Mouse (Mus musculus) heart, adult 11 months (tissue): ENCODE data around the gene Rora.

Source experiments
- DNase-seq: peaks from one replicate; pipeline ENCODE4 v3.0.0; 2022

The Rora gene

DNA sequence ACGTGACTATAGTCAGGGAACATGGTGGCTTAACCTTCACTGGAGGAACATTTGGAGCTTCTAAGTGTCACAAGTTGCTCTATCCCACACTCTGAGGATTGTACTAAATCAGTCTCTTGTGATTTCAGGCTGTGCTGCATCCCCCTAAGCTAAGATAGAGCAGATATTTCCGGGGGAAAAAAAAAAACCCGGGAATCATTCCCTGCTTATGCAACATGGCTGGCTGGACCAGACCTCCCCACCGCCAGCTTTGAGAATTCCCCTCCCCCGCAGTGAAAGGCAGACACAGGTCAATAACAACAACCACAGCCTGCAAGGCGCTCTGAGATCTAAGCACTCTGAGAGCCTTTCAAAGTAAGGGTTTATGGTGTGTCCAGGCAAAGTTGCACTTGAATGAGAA is 244.7 kb downstream of the Rora start:
- peak; percentile 97 for DNase-seq

GRCm38 (mm10) chr9:68899525-68900222 is 246.1 kb downstream of the Rora start:
- peak; percentile 69 for DNase-seq

DNA sequence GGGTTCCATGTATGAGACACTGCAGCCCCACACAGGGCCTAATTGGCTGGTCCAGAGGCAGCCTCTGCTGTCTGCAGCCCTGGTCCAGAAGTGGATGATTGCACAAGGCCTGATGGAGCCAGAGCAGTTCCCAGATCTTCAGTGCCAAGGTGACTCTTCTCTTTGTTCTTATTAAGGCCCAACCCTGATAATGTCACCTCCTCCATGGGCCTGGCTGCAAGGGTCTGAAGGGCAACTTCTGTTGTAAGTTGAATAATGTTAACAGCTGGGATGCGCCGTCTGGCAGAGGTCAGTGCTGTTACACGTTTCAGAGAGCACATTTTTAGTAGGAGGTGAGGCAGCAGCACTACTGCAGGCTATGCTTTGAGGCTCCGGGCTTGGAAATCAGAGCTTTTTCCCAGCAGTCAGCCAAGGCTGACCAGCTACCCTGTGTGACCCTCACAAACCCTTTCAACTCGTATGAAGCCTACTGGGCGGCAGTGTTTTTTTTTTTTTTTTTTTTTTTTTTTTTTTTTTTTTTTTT is 252.8 kb downstream of the Rora start:
- DNase-seq, result no peak

GRCm38 (mm10) chr9:68912483-68913151 is 259.0 kb downstream of the Rora start:
- DNase-seq, result peak; percentile 95

GRCm38 (mm10) chr9:68913191-68913697 is 259.7 kb downstream of the Rora start:
- DNase-seq, result peak; percentile 91

- DNase-seq, result no peak
Measured at GRCm38 (mm10) chr9:68914541-68915275, 261.1 kb downstream of the Rora start.

GRCm38 (mm10) chr9:68916741-68917140 is 263.2 kb downstream of the Rora start:
- no peak for DNase-seq

- DNase-seq, result no peak
Measured at GRCm38 (mm10) chr9:68923128-68923601, 269.6 kb downstream of the Rora start.

DNA sequence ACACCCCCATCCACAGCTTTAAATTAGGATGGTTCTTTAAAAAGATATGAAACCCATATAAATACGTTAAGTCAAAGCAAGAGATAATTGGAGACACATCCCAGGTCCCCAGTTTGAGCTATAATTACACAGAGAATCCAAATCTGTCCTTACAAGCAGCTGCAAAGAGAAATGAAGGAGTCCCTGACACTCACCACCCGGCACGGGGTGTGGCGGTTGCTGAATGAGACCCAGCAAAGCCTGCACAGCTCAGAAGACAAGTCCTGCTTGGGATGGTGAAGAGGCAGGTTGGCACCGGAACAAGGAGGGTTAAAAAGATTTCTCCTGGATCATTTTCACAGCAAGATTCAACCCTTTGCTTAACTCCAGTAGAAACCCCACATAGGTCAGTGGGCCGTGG is 272.8 kb downstream of the Rora start:
- DNase-seq, result no peak

DNA sequence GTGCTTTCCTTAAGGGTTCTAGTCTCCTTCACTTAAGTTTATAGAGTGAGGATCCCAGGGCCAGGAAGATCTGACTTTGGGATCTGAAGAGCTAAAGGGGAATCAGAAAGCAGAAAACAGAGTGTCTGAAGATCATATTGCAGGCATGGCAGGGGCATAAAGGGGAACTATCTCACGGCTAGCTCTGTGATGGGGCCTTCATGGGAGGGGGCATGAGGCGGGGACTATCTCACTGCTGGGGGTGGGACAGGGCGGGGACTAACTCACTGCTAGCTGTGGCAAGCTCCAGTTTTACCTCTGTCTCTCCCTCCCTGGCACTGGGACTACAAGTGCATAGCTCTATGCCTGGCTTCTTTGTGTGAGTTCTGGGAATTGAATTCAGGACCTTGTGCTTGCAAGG is 279.6 kb downstream of the Rora start:
- DNase-seq, result no peak

GRCm38 (mm10) chr9:68934238-68934637 is 280.7 kb downstream of the Rora start:
- peak; percentile 92 for DNase-seq

GRCm38 (mm10) chr9:68935611-68936010 is 282.0 kb downstream of the Rora start:
- peak; percentile 95 for DNase-seq

- peak; percentile 99 for DNase-seq
Measured at GRCm38 (mm10) chr9:68941037-68941436, 287.5 kb downstream of the Rora start.

DNA sequence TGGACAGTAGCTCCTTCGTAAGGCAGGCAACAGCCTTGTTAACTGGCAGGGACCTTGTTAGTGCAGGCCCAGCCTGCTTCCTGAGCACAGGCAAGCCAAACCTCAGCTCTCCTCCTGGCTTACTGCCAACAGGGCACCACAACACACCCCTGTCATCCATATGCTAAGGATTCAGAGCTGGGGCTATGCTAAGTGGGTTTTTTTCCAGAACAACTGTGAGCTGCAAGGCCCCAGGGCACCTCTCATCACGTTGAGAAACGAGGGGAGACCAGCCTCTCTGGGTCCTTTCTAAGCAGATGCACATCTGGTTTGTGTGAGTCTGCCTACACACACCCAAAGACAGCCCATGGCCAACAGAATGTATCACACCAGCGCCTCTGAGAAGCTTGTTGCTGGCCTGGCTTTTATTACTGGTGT is 289.0 kb downstream of the Rora start:
- peak; percentile 89 for DNase-seq

DNA sequence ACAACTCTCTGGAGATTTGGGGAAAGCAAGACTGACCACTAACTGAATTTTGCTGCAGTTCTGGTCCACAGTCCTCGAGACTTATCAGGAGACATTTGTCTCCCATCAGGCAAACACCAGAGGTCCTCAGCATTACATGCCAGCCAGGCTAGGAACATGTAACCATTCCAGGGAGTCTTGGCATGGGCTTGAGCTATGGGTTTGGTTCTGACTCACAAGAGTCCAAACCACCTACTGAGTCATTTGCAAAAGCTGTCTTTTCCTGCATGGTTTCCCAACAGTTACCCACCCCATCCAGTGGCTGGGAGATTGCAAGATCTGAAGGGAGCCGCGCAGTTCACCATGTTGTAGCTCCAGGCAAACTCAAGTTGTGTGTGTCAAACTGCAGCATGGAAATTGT is 290.4 kb downstream of the Rora start:
- DNase-seq, result peak; percentile 94

DNA sequence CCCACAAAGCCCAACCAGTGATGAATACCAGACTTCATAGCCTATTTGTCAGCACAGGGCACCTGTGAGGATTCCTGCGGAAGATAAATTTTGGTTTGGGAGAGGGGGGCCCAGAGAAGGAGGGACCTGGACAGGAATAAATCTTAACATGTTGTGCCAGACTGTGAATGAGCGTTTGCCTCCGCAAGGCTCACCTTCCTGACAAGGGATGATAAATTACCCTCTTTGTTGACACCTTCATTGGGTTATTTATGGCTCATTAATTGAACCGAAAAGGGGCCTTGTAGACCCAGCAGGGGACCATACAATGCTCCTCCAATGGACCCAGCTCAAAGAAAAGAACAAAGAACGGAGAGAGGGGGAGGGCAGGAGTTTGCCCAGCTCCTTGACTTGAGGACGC is 294.1 kb downstream of the Rora start:
- DNase-seq, result no peak

- DNase-seq, result no peak
Measured at GRCm38 (mm10) chr9:68948141-68948540, 294.6 kb downstream of the Rora start.

DNA sequence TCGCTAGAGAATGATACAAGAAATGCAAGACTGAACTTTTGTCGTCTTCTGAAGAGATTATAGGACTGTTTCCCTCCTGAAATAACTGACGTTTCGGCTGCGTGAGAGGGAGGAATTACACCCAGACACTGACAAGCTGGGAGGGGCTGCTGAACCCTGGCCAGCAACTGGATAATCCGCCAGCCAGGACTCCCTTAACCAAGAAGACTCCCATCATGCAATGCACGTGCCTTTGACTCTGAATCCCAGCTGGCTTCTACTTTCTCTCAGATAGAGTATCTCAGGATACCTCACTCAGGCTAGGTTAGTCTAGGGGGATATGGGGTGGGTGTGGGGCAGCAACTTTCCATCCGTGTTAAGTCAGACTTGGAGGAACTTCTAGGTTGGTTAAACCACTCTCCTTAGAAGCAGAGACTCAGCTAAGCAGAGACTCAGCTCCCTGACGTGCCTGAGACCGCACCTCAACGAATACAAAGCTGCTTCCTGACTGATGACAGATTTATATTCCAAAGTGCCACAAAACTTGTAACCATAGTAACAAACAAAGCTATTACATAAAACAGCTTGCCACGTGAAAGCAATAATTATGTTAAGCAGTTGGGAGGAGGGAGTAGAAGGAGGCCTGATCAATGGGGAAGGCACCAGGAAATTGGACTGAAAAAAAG is 302.8 kb downstream of the Rora start:
- DNase-seq, result peak; percentile 92

DNA sequence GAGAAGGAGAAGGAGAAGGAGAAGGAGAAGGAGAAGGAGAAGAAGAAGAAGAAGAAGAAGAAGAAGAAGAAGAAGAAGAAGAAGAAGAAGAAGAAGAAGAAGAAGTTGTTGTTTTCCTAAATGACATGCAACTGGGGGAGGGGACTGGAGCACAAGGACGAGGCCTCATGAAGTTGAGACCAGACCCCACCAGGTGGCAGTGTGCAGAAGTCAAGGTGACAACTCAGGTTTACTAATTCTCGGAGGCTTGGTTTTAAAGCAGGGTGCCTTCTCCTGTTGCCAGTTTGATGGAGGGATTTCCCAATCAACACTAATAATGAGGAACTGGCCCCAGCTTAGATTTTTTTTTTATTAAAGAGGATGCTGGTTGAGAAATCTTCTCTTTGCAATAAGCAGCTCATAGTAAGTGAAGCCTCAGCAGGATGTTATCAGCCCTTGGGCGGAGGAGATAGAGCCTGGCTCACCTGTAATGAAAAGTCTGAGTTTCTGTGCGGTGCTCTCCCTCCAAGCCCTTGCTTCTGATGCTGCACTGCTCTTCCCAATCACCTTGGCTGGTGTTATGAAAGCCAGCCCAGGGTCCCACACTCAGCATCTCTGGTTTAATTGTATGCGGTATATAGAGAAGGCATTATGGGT is 303.5 kb downstream of the Rora start:
- no peak for DNase-seq

- DNase-seq, result no peak
Measured at GRCm38 (mm10) chr9:68957793-68958192, 304.2 kb downstream of the Rora start.

DNA sequence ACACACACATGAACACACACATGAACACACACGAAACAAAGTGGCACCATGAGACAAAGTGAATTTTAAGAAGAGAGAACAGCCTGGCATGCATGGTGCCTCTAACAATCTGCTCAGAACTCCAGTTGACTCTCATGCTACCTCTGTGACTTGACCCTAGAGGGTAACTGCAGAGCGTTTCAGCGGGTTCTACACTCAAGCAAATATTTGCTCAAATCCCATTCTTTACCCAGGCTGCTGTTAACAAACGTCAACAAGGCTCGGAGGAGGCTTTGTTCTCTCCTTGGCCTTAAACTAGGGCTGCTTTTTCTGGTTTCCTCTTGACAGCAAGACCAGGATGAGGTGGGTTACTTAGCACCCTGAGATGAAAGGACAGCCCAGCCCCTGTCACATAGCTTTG is 305.3 kb downstream of the Rora start:
- no peak for DNase-seq

DNA sequence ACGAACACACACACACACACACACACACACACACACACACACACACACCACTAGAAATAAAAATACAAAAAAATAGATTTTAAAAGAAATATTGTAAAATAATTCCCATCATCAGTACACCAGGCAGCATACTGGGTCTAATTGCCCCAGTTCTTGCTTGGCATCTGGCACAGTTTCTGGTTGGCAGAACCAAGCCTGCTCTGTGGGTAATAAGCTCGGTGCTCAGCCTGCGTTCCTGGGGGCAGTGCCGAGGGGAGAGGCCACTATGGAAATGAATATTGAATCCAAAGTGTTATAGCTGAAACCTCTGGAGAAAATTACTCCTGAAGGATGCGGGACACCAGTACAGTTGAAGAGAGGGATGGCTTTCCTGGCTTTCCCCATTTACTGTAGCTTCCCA is 310.3 kb downstream of the Rora start:
- DNase-seq, result no peak
